Mouse (Mus musculus) cerebellum, postnatal 36 days (tissue): ENCODE results near the gene Irf9.

ENCODE experiments used
- DNase-seq, 2 experiments: peaks; one replicate each; pipeline ENCODE4 v3.0.0; 2021 to 2022; ENCODE audit warnings: mixed read lengths in 2 of 2

Gene Irf9

GRCm38 (mm10) chr14:55581981-55582681, 21.2 kb upstream of the Irf9 start:
- no peak for DNase-seq

- DNase-seq: no peak
Observed at GRCm38 (mm10) chr14:55584303-55584701, 19.1 kb upstream of the Irf9 start.

GRCm38 (mm10) chr14:55584702-55585565, 18.4 kb upstream of the Irf9 start, which contains the start of gene Emc9:
Emc9 (minus strand) TSS chr14:55585302.
- DNase-seq: peak; percentile 76 to 78

- no peak for DNase-seq
Observed at GRCm38 (mm10) chr14:55585566-55585960, 17.8 kb upstream of the Irf9 start.

GRCm38 (mm10) chr14:55586149-55586548, 17.2 kb upstream of the Irf9 start:
- no peak for DNase-seq

GRCm38 (mm10) chr14:55589271-55589670, 14.1 kb upstream of the Irf9 start:
- DNase-seq: no peak

- DNase-seq: no peak
Observed at GRCm38 (mm10) chr14:55589771-55590448, 13.5 kb upstream of the Irf9 start.

GRCm38 (mm10) chr14:55590748-55591330, 12.5 kb upstream of the Irf9 start, which contains the start of gene Psme2:
Psme2 (minus strand) TSS chr14:55591113.
- DNase-seq: peak; percentile 71 to 74

GRCm38 (mm10) chr14:55591331-55591891, 12.0 kb upstream of the Irf9 start, which contains the start of gene Rnf31:
Rnf31 (plus strand) TSS chr14:55591708.
- DNase-seq: peak; percentile 90 to 92

- peak in 1 of 2 experiments; percentile 39 for DNase-seq
Observed at GRCm38 (mm10) chr14:55592226-55592625, 11.1 kb upstream of the Irf9 start.

GRCm38 (mm10) chr14:55596036-55596690, 7.2 kb upstream of the Irf9 start:
- DNase-seq: no peak

GRCm38 (mm10) chr14:55598521-55599390, 4.6 kb upstream of the Irf9 start:
- no peak for DNase-seq

- peak; percentile 84 to 87 for DNase-seq
Observed at GRCm38 (mm10) chr14:55603633-55604576, 534 bp downstream of the Irf9 start.

GRCm38 (mm10) chr14:55604823-55605222, 1.5 kb downstream of the Irf9 start:
- DNase-seq: no peak

- DNase-seq: no peak
Observed at GRCm38 (mm10) chr14:55605743-55606459, 2.5 kb downstream of the Irf9 start.

- no peak for DNase-seq
Observed at GRCm38 (mm10) chr14:55608339-55608738, 5.0 kb downstream of the Irf9 start.

- DNase-seq: no peak
Observed at GRCm38 (mm10) chr14:55613346-55613745, 10.0 kb downstream of the Irf9 start.

- no peak for DNase-seq
Observed at GRCm38 (mm10) chr14:55614565-55615178, 11.3 kb downstream of the Irf9 start.
